Mouse (Mus musculus) erythroblast, embryonic 14.5 days (primary cell): ENCODE data around the gene Gm17617.
"Not testable (repeated sequence)": the region's sequence is repeated elsewhere in the genome, so short reads cannot be mapped to it uniquely, and the experiment has no call there.

Experiments used
- GATA1 ChIP-seq: IDR thresholded peaks from 2 replicates; pipeline ENCODE4 v1.6.1; 2012; ENCODE audit warnings: low read length, inconsistent platforms, mixed read lengths
- TAL1 ChIP-seq: IDR thresholded peaks from 3 replicates; pipeline ENCODE4 v1.6.1; 2012; ENCODE audit warnings: low read length, inconsistent platforms, mixed read lengths

GRCm38 (mm10) chr13:55097841-55098240 is 35.5 kb downstream of the Gm17617 start:
- not testable (repeated sequence) for TF ChIP-seq GATA1, TAL1
